Mouse (Mus musculus) lung, adult 18-20 months (tissue): ENCODE measurements at regions not wholly inside any gene's neighbourhood (a gene's known extent, or its start where the extent isn't known, plus 50 kb on each side); places are given as distances from the start of the nearest gene placed in this dataset.
"Not testable (repeated sequence)": the region's sequence is repeated elsewhere in the genome, so short reads cannot be mapped to it uniquely, and the experiment has no call there.

Source experiments
- DNase-seq, 2 experiments: peaks; one replicate each; pipeline ENCODE4 v3.0.0; 2022; ENCODE audit warnings: mixed read lengths in 2 of 2

- DNase-seq = no peak
Observed at GRCm38 (mm10) chr13:69129056-69129620, 129.8 kb upstream of the Adcy2 start.

DNA sequence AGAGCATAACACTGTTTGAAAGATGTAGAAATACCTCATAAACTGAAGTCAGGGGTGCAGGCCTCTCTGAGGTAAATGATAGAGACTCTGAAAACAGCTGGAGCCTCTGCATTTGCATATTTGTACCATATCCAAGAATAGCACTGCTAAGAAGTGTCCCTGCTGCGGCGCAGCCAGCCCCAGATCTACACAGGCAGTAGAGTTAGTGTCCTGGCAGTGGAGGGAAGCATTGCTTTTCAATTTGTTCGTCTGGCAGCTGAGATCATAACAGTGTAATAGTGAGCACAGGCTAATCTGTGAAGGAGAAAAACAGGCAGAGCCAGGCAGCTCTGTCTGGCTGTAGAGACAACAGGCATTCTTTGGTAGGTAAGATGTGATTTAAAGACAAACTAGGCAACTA is 128.2 kb upstream of the Adcy2 start:
- no peak for DNase-seq

DNA sequence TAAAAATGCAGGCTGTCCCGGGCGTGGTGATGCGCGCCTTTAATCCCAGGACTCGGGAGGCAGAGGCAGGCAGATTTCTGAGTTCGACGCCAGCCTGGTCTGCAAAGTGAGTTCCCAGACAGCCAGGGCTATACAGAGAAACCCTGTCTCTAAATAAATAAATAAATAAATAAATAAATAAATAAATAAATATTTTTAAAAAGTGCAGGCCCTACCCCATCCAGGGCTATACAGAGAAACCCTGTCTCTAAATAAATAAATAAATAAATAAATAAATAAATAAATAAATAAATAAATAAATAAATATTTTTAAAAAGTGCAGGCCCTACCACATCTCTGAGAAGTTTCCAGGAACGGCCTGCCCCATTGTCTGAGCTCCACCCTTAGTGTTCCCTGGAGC is 119.4 kb upstream of the Adcy2 start:
- DNase-seq = not testable (repeated sequence)

GRCm38 (mm10) chr13:69109168-69109567 is 109.8 kb upstream of the Adcy2 start:
- DNase-seq = no peak

- DNase-seq = peak; percentile 4 to 39
Observed at GRCm38 (mm10) chr13:69086613-69087012, 87.3 kb upstream of the Adcy2 start.

DNA sequence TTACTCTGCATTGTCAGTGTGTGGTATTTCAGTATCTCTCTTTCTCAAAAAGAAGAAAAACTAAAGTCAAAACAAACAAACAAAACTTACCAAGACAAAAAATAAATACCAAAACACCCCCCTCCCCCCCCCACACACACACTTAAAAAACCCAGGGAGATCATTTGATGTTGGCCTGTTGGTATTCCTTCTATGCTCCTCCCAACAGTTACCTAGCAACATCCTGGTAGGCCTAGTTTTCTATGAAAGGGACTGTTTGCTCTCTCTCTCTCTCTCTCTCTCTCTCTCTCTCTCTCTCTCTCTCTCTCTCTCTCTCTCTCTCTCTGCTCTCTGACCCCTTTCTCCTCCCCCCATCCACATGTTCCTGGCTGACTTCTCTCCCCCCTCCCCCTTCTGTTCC is 71.0 kb upstream of the Adcy2 start:
- no peak for DNase-seq

- DNase-seq = no peak
Observed at GRCm38 (mm10) chr13:69069817-69070216, 70.5 kb upstream of the Adcy2 start.

DNA sequence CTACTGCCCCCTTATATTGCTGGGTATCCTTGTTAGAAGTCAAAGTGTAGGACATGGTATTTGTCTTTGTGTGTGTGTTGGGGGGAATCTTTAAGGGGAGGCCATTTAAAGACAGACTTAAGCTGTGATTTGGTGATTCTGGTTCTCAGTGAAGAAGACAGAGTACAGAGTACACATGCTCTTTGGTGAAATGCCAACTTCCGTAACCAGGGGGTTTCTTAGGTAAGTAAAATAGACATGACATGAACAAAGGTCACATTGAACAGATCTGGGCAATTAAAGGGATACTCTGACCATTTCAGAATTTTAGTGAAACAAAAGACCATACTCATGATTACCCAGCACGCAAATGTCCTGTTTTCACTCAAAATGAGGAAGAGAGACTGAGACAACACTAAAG is 67.3 kb upstream of the Adcy2 start:
- no peak for DNase-seq

- DNase-seq = no peak
Observed at GRCm38 (mm10) chr13:69065285-69065684, 65.9 kb upstream of the Adcy2 start.

- no peak for DNase-seq
Observed at GRCm38 (mm10) chr13:69062692-69063233, 63.4 kb upstream of the Adcy2 start.

DNA sequence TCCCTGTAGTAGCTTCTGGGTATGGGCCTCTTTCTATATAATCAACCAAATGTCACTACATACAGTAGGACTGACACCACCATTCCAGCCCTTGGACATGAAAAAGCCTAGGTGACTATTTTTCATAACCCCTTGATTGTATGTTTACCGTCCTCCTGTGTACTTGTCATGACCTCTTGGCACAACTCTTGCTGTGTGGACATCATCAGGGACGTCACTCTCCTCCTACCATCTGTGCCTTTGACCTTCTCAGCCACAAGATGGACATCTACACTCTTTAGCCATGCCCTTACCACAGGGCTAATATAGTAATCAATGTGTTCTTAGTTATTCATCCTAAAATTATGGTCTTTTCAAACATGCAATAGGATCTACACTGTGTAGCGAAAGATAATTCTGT is 62.1 kb upstream of the Adcy2 start:
- DNase-seq = no peak
